Mouse (Mus musculus): ENCODE measurements around the gene Dpm2. TPM values are rescaled to one million over a fixed set of nuclear protein-coding genes. Genes with fewer than 3 reads are reported as not detected.
A peak's percentile ranks its signal among the peaks of the same experiment; 100 is the strongest.

The Dpm2 gene
- polyA plus RNA-seq, 1 experiment from 2014 or later: 72.9 TPM

- ATAC-seq (ENCODE audit: extremely low read depth, insufficient number of reproducible peaks, low FRiP score, low TSS enrichment): no peak
- H3K9me3 ChIP-seq: no peaks in the 10 kb centered on the region
- H3K27me3 ChIP-seq (replicated peaks): no peaks in the 10 kb centered on the region
- peak overlapping the region; percentile 93 for H3K27ac ChIP-seq (replicated peaks)
- peak overlapping the region; percentile 95 for H3K4me3 ChIP-seq
- peaks cover 58% of the 10 kb centered on the region for H3K4me1 ChIP-seq
- peak overlapping the region; percentile 96 for H3K9ac ChIP-seq
- WGBS: 2% methylated on average over 14 of the region's 14 CpGs
- H3K4me2 ChIP-seq: peak overlapping the region; percentile 88
- no peaks in the 10 kb centered on the region for H3K36me3 ChIP-seq
These were observed 34.5 kb upstream of the Dpm2 start for GRCm38 (mm10) chr2:32536086-32536633.

GRCm38 (mm10) chr2:32536634-32537359 lies 33.9 kb upstream of the Dpm2 start:
- H3K27ac ChIP-seq (replicated peaks): peak overlapping the region; percentile 93
- H3K27me3 ChIP-seq (replicated peaks): no peaks in the 10 kb centered on the region
- H3K36me3 ChIP-seq: no peaks in the 10 kb centered on the region
- H3K9ac ChIP-seq: peak overlapping the region; percentile 96
- peaks cover 60% of the 10 kb centered on the region for H3K4me1 ChIP-seq
- H3K4me2 ChIP-seq: peak overlapping the region; percentile 88
- 6% methylated on average over 11 of the region's 11 CpGs for WGBS
- H3K9me3 ChIP-seq: no peaks in the 10 kb centered on the region
- H3K4me3 ChIP-seq: peak overlapping the region; percentile 95
- no peak for ATAC-seq (ENCODE audit: extremely low read depth, insufficient number of reproducible peaks, low FRiP score, low TSS enrichment)

- peak overlapping the region; percentile 88 for H3K4me2 ChIP-seq
- H3K27me3 ChIP-seq (replicated peaks): no peaks in the 10 kb centered on the region
- H3K27ac ChIP-seq (replicated peaks): peak overlapping the region; percentile 93
- 15% methylated on average over 9 of the region's 9 CpGs for WGBS
- peaks cover 63% of the 10 kb centered on the region for H3K4me1 ChIP-seq
- H3K9ac ChIP-seq: peak overlapping the region; percentile 96
- no peaks in the 10 kb centered on the region for H3K9me3 ChIP-seq
- ATAC-seq (ENCODE audit: extremely low read depth, insufficient number of reproducible peaks, low FRiP score, low TSS enrichment): no peak
- peak overlapping the region; percentile 95 for H3K4me3 ChIP-seq
- H3K36me3 ChIP-seq: no peaks in the 10 kb centered on the region
These were observed 33.2 kb upstream of the Dpm2 start for GRCm38 (mm10) chr2:32537360-32537905.

- H3K27ac ChIP-seq (replicated peaks): peak overlapping the region; percentile 93
- peak overlapping the region; percentile 88 for H3K4me2 ChIP-seq
- H3K36me3 ChIP-seq: no peaks in the 10 kb centered on the region
- no peaks in the 10 kb centered on the region for H3K9me3 ChIP-seq
- ATAC-seq (ENCODE audit: extremely low read depth, insufficient number of reproducible peaks, low FRiP score, low TSS enrichment): no peak
- peaks cover 68% of the 10 kb centered on the region for H3K4me1 ChIP-seq
- no peaks in the 10 kb centered on the region for H3K27me3 ChIP-seq (replicated peaks)
- peak overlapping the region; percentile 95 for H3K4me3 ChIP-seq
- 65% methylated on average over 5 of the region's 5 CpGs for WGBS
- H3K9ac ChIP-seq: peak overlapping the region; percentile 96
These were observed 32.7 kb upstream of the Dpm2 start for GRCm38 (mm10) chr2:32537941-32538340.

- no peaks in the 10 kb centered on the region for H3K27me3 ChIP-seq (replicated peaks)
- H3K27ac ChIP-seq (replicated peaks): 0 out of 2 replicates have a peak overlapping the region, but pooled peaks have one; percentile 15
- peak overlapping the region; percentile 96; the same call in 1 of the 2 replicates for H3K9ac ChIP-seq
- no peak for ATAC-seq (ENCODE audit: extremely low read depth, insufficient number of reproducible peaks, low FRiP score, low TSS enrichment)
- 67% methylated on average over 4 of the region's 4 CpGs for WGBS
- peak overlapping the region; percentile 88; the same call in 1 of the 2 replicates for H3K4me2 ChIP-seq
- no peaks in the 10 kb centered on the region for H3K9me3 ChIP-seq
- peaks cover 73% of the 10 kb centered on the region for H3K4me1 ChIP-seq
- H3K36me3 ChIP-seq: no peaks in the 10 kb centered on the region
- H3K4me3 ChIP-seq: no peak overlapping the region
These were observed 32.2 kb upstream of the Dpm2 start for GRCm38 (mm10) chr2:32538461-32538860.

- ATAC-seq (ENCODE audit: extremely low read depth, insufficient number of reproducible peaks, low FRiP score, low TSS enrichment): no peak
- Histone ChIP-seq H3K4me3 (no peak overlapping the region), H3K4me1 (peaks cover 65% of the 10 kb centered on the region), H3K9me3 (no peaks in the 10 kb centered on the region), H3K4me2 (no peak overlapping the region), H3K36me3 (peaks cover 5% of the 10 kb centered on the region; the same call in 1 of the 2 replicates), H3K27me3 (replicated peaks) (no peaks in the 10 kb centered on the region), H3K9ac (peak overlapping the region; percentile 37; the same call in 1 of the 2 replicates), H3K27ac (replicated peaks) (peak overlapping the region; percentile 15; the same call in 1 of the 2 replicates)
- WGBS: 66% methylated on average over 14 of the region's 14 CpGs
These were observed 31.1 kb upstream of the Dpm2 start for GRCm38 (mm10) chr2:32539452-32539981.

GRCm38 (mm10) chr2:32541333-32541908 lies 29.2 kb upstream of the Dpm2 start:
- H3K9ac ChIP-seq: no peak overlapping the region
- no peaks in the 10 kb centered on the region for H3K9me3 ChIP-seq
- no peaks in the 10 kb centered on the region for H3K27me3 ChIP-seq (replicated peaks)
- peaks cover 5% of the 10 kb centered on the region; the same call in 1 of the 2 replicates for H3K36me3 ChIP-seq
- peaks cover 56% of the 10 kb centered on the region for H3K4me1 ChIP-seq
- no peak overlapping the region for H3K27ac ChIP-seq (replicated peaks)
- H3K4me2 ChIP-seq: no peak overlapping the region
- no peak for ATAC-seq (ENCODE audit: extremely low read depth, insufficient number of reproducible peaks, low FRiP score, low TSS enrichment)
- WGBS: 92% methylated on average over 2 of the region's 2 CpGs
- H3K4me3 ChIP-seq: no peak overlapping the region

- H3K4me2 ChIP-seq: no peak overlapping the region
- H3K9ac ChIP-seq: no peak overlapping the region
- no peak overlapping the region for H3K27ac ChIP-seq (replicated peaks)
- no peaks in the 10 kb centered on the region for H3K27me3 ChIP-seq (replicated peaks)
- peaks cover 5% of the 10 kb centered on the region; the same call in 1 of the 2 replicates for H3K36me3 ChIP-seq
- peaks cover 53% of the 10 kb centered on the region for H3K4me1 ChIP-seq
- H3K9me3 ChIP-seq: no peaks in the 10 kb centered on the region
- H3K4me3 ChIP-seq: no peak overlapping the region
- no peak for ATAC-seq (ENCODE audit: extremely low read depth, insufficient number of reproducible peaks, low FRiP score, low TSS enrichment)
- WGBS: 81% methylated on average over 4 of the region's 4 CpGs
These were observed 28.6 kb upstream of the Dpm2 start for GRCm38 (mm10) chr2:32541986-32542573.

GRCm38 (mm10) chr2:32543031-32543449 lies 27.6 kb upstream of the Dpm2 start:
- H3K27me3 ChIP-seq (replicated peaks): no peaks in the 10 kb centered on the region
- H3K9ac ChIP-seq: no peak overlapping the region
- peaks cover 5% of the 10 kb centered on the region; the same call in 1 of the 2 replicates for H3K36me3 ChIP-seq
- H3K4me3 ChIP-seq: no peak overlapping the region
- H3K4me2 ChIP-seq: no peak overlapping the region
- peaks cover 53% of the 10 kb centered on the region for H3K4me1 ChIP-seq
- ATAC-seq (ENCODE audit: extremely low read depth, insufficient number of reproducible peaks, low FRiP score, low TSS enrichment): no peak
- H3K27ac ChIP-seq (replicated peaks): no peak overlapping the region
- no peaks in the 10 kb centered on the region for H3K9me3 ChIP-seq
- 40% methylated on average over 3 of the region's 3 CpGs for WGBS

GRCm38 (mm10) chr2:32546951-32547350 lies 23.7 kb upstream of the Dpm2 start:
- Histone ChIP-seq H3K4me1 (peaks cover 54% of the 10 kb centered on the region), H3K36me3 (peaks cover 5% of the 10 kb centered on the region; the same call in 1 of the 2 replicates), H3K4me2 (no peak overlapping the region), H3K4me3 (no peak overlapping the region), H3K9ac (no peak overlapping the region), H3K27me3 (replicated peaks) (no peaks in the 10 kb centered on the region), H3K27ac (replicated peaks) (no peak overlapping the region), H3K9me3 (no peaks in the 10 kb centered on the region)
- ATAC-seq (ENCODE audit: extremely low read depth, insufficient number of reproducible peaks, low FRiP score, low TSS enrichment): no peak
- WGBS: 92% methylated on average over 1 of the region's 1 CpGs

- no peaks in the 10 kb centered on the region for H3K27me3 ChIP-seq (replicated peaks)
- no peak overlapping the region for H3K9ac ChIP-seq
- no peaks in the 10 kb centered on the region for H3K9me3 ChIP-seq
- H3K4me1 ChIP-seq: peaks cover 51% of the 10 kb centered on the region
- WGBS: 66% methylated on average over 5 of the region's 5 CpGs
- no peak for ATAC-seq (ENCODE audit: extremely low read depth, insufficient number of reproducible peaks, low FRiP score, low TSS enrichment)
- no peak overlapping the region for H3K4me3 ChIP-seq
- H3K27ac ChIP-seq (replicated peaks): no peak overlapping the region
- H3K36me3 ChIP-seq: peaks cover 5% of the 10 kb centered on the region; the same call in 1 of the 2 replicates
- H3K4me2 ChIP-seq: no peak overlapping the region
These were observed 23.3 kb upstream of the Dpm2 start for GRCm38 (mm10) chr2:32547380-32547779.
